Mouse (Mus musculus) right cerebral cortex, postnatal 36 days (tissue): ENCODE results near the gene Synj2bp.
"Not testable (repeated sequence)": the region's sequence is repeated elsewhere in the genome, so short reads cannot be mapped to it uniquely, and the experiment has no call there.

Source experiments
- DNase-seq, 2 experiments: peaks; one replicate each; pipeline ENCODE4 v3.0.0; 2022; ENCODE audit warnings: low spot score in 2 of 2, mixed read lengths in 1 of 2

Gene Synj2bp

GRCm38 (mm10) chr12:81532316-81533028 is at the start of gene Synj2bp, which contains the start of gene Gm20498:
Synj2bp (minus strand) TSS chr12:81532911.
Gm20498 (minus strand) TSS chr12:81532905.
- peak; percentile 85 to 87 for DNase-seq

- no peak for DNase-seq
Measured at GRCm38 (mm10) chr12:81568374-81568773, 35.7 kb upstream of the Synj2bp start, which contains the start of gene Adam21. Adam21 (minus strand) TSS chr12:81568474.

- DNase-seq = no peak
Measured at GRCm38 (mm10) chr12:81567931-81568330, 35.2 kb upstream of the Synj2bp start.

- DNase-seq = no peak
Measured at GRCm38 (mm10) chr12:81564173-81564572, 31.5 kb upstream of the Synj2bp start.

GRCm38 (mm10) chr12:81549286-81549685 is 16.6 kb upstream of the Synj2bp start:
- no peak for DNase-seq

GRCm38 (mm10) chr12:81547163-81547562 is 14.5 kb upstream of the Synj2bp start:
- no peak for DNase-seq

- DNase-seq = no peak
Measured at GRCm38 (mm10) chr12:81533029-81533419, 313 bp upstream of the Synj2bp start.

- not testable (repeated sequence) for DNase-seq
Measured at GRCm38 (mm10) chr12:81530587-81530986, 2.1 kb downstream of the Synj2bp start.

GRCm38 (mm10) chr12:81496906-81497305 is 35.8 kb downstream of the Synj2bp start:
- not testable (repeated sequence) for DNase-seq

GRCm38 (mm10) chr12:81490491-81490890 is 42.2 kb downstream of the Synj2bp start:
- no peak for DNase-seq

GRCm38 (mm10) chr12:81485311-81485710 is 47.4 kb downstream of the Synj2bp start:
- DNase-seq = no peak

- peak; percentile 84 to 87 for DNase-seq
Measured at GRCm38 (mm10) chr12:81484727-81485191, 48.0 kb downstream of the Synj2bp start, which contains the start of gene Cox16. Cox16 (minus strand) TSS chr12:81485127.

GRCm38 (mm10) chr12:81484212-81484611 is 48.5 kb downstream of the Synj2bp start:
- no peak for DNase-seq

- DNase-seq = no peak
Measured at GRCm38 (mm10) chr12:81483656-81484055, 49.1 kb downstream of the Synj2bp start.

GRCm38 (mm10) chr12:81459051-81459450 is 73.7 kb downstream of the Synj2bp start:
- DNase-seq = not testable (repeated sequence)
